Mouse (Mus musculus) gastrocnemius, postnatal 4 days (tissue): Measurements from ENCODE around the gene Rbpms2. TPM values are rescaled to one million over a fixed set of nuclear protein-coding genes. Genes with fewer than 3 reads are reported as not detected.

Source experiments
- DNase-seq, 2 experiments: peaks; one replicate each; pipeline ENCODE4 v3.0.0; 2021 to 2022; ENCODE audit warnings: low spot score in 2 of 2, mixed read lengths in 2 of 2
- long read RNA-seq, 2 experiments: library from polyadenylated mRNA; stranded (forward); transcript quantifications; one replicate each; pipeline ENCODE4 v2.0.0; 2021
- total RNA-seq, 2 experiments: library from RNA; stranded (reverse); gene quantifications; 2 replicates each; pipeline ENCODE4 v1.2.3; 2021

The Rbpms2 gene
- total RNA-seq, result 1 to 10 TPM; 5.1 to 5.6 TPM
- long read RNA-seq, experiment 1, transcript Rbpms2-201 (8 exons, 1,987 nt), result major isoform, 6 of 9 reads
- long read RNA-seq, experiment 1, partial matches to known transcripts, result 0 of 9 reads
- long read RNA-seq, experiment 1, other reads (novel, unspliced or antisense), result 3 of 9 reads
- long read RNA-seq, experiment 2, partial matches to known transcripts, result 0 of 6 reads
- long read RNA-seq, experiment 2, other reads (novel, unspliced or antisense), result 2 of 6 reads

DNA sequence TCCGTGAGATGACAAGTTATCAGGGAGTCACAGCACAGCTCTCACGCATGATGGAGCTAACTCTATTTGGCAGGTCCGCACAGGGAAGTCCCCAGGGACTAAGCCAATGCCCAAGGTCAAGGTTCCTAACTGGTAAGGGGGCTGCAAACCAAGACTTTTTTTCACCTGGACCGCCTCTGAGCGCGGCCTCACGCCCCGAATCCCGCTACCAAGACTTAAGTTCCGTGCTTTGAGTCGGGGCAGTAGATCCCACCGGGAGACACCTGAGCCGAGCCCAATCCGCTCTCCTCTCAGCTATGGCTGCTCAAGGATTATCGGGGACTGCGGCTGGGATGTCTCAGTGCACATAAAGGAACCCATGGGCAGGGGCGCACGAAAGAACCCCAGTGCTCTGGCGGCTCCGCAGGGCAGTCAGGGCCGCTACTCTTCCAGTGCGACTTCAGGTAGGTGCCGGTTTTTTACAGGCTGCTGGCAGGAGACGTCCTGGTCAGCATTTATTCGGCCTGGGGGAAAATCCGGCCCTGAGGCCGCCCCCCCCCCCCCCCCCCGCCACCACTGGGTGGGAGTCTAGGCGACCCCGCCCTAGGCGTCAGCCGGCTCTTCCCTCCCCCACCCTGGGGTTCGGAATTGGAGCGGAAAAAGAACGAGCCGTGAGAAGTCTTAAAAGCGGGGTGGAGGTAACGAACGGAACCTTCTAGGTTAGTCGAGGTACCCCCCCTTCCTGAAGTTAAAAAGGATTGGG lies at the start of gene Rbpms2:
Gene Rbpms2, plus strand, starts transcription at position 624 of the 742 bp plus-strand sequence.
- peak in 1 of 2 experiments; percentile 22 for DNase-seq

- DNase-seq, result peak; percentile 91 to 92
Measured at GRCm38 (mm10) chr9:65579781-65580371, 49.6 kb upstream of the Rbpms2 start, which contains the start of gene Plekho2. Plekho2 (minus strand) TSS chr9:65580040.

DNA sequence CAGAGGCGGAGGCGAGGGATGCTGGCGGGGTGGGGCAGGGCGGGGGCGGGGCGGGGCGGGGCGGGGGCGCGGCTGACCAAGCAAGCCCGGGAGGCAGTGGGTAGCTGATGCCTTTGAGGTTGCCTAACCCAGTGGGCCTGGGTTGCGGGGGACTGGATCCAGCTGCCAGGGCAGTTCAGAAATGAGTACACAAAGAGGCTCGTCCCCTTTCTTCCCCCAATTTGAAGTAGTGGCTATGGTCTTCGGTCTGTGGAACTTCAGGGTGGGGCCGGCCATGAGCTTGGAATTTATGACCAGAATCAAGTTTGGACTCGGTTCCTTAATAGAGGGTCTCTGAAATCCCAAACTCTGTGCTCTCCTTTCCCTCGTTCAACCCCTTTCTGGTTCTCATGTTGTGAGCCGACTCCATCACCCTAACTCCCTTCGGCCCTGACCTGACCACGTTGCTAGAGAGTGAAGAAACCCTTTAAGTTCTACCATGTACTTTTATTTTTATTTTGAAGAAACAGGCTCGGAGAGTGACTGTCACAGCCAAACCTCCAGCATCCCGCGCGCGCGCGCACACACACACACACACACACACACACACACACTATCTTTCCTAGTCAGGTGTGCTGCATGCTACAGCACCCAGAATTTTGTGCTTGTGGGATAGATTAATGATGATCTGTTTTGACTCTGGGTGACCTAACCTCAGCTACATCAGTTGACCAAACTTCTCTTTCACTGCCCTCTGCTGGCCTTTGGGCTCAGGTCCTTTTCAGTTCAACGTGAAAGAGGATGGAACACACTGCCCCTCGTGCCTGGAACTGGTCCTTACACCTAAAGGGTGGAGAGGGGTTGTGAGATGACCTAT lies 48.8 kb upstream of the Rbpms2 start:
- peak; percentile 59 to 89 for DNase-seq

DNA sequence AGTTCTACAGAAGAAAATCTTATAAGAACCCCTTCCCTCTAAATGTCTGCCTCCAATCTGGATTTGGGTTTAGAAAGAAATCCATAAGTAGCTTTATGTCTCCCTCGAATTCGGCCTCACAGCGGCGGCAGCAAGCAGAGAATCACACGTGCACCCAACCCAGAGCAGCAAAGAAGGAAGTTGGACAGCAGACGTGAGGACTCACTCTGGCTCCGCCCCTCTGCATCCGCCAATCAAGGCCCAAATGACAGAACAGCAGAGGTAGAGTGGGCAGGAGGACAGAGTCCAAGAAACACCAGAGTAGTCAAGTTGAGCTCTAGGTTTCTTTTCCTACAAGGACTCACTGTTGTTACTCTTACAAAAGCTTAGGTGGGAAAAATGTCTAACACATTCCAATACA lies 46.4 kb upstream of the Rbpms2 start:
- no peak for DNase-seq

GRCm38 (mm10) chr9:65586406-65587269 lies 42.8 kb upstream of the Rbpms2 start, which contains the start of gene Pif1:
Pif1 (plus strand) TSS chr9:65587160.
- peak; percentile 55 to 81 for DNase-seq

DNA sequence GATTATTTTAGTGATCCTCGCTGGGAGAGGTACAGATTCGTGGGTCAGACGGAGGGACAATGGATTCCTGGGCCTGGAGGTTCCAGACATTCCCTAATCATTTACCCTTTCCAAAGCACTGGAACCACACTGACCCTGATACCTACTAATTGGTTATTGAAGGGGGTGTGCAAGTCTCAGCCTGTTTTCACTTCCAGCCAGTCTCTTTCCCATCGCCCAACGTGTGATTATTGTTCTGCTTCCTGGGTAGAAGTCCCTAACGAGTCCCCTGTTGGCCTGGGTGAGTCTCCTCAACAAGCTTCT lies 42.2 kb upstream of the Rbpms2 start:
- DNase-seq, result no peak

DNA sequence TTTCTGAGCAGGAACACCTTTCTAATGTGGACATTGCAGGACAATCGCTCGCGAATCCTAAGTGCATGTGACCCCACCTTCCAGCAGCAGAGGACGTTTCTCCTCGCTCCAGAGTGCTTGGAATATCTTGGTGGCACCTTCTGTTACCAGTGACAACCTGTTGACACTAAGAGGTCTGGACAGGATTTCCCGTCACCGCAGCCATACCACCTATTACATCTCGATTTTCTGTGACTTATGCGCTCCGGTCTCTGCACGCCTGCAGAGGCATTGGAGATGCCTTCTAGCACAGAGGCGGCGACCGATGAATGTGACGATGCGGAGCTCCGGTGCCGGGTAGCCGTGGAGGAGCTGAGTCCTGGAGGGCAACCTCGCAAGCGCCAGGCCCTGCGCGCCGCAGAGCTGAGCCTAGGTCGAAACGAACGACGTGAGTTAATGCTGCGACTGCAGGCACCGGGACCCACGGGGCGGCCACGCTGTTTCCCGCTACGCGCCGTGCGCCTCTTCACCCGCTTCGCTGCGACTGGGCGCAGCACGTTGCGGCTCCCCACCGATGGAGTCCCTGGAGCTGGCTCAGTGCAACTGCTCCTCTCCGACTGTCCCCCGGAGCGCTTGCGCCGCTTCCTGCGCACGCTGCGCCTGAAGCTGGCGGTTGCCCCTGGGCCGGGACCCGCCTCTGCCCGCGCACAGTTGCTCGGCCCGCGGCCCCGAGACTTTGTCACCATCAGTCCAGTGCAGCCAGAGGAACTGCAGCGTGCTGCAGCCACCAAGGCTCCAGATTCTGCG lies 41.7 kb upstream of the Rbpms2 start:
- peak; percentile 31 to 43 for DNase-seq

GRCm38 (mm10) chr9:65589091-65589490 lies 40.4 kb upstream of the Rbpms2 start:
- no peak for DNase-seq

GRCm38 (mm10) chr9:65592721-65593120 lies 36.7 kb upstream of the Rbpms2 start:
- no peak for DNase-seq

GRCm38 (mm10) chr9:65593596-65593995 lies 35.9 kb upstream of the Rbpms2 start:
- DNase-seq, result no peak

- DNase-seq, result peak in 1 of 2 experiments; percentile 37
Measured at GRCm38 (mm10) chr9:65598765-65599249, 30.6 kb upstream of the Rbpms2 start.

GRCm38 (mm10) chr9:65600951-65601350 lies 28.5 kb upstream of the Rbpms2 start:
- no peak for DNase-seq

- no peak for DNase-seq
Measured at GRCm38 (mm10) chr9:65603401-65604102, 25.9 kb upstream of the Rbpms2 start.

DNA sequence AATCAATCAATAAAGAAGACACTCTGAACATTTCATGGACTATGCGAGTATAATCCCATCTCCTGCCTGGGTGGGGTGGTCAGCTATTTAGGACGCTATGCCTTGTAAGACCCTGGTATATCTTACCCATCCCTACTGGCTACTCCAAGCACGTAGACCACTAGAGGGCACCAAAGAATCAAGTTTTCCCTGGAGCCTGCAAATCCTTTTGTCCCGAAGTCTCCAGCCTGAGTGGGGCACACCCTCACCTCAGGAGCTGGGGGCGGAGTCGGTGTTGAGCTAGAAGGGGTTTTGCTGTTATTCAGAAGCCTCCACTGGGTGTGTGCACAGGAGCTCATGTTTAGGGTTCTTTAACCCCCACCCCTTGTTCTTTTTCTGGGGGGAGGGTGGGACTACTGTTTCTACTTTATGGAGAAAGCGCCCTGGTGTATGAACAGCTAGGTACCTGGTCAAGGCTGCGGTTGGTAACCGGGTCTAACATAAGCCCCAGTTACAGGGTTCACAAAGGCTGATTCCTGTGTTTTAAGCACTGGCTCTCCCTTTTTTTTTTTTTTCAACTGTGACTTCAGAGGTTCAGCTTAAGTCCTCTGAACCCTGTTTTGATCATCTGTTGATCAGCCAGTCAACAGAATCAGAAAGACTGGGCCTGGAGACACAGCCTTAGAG lies 23.8 kb upstream of the Rbpms2 start:
- peak in 1 of 2 experiments; percentile 57 for DNase-seq

DNA sequence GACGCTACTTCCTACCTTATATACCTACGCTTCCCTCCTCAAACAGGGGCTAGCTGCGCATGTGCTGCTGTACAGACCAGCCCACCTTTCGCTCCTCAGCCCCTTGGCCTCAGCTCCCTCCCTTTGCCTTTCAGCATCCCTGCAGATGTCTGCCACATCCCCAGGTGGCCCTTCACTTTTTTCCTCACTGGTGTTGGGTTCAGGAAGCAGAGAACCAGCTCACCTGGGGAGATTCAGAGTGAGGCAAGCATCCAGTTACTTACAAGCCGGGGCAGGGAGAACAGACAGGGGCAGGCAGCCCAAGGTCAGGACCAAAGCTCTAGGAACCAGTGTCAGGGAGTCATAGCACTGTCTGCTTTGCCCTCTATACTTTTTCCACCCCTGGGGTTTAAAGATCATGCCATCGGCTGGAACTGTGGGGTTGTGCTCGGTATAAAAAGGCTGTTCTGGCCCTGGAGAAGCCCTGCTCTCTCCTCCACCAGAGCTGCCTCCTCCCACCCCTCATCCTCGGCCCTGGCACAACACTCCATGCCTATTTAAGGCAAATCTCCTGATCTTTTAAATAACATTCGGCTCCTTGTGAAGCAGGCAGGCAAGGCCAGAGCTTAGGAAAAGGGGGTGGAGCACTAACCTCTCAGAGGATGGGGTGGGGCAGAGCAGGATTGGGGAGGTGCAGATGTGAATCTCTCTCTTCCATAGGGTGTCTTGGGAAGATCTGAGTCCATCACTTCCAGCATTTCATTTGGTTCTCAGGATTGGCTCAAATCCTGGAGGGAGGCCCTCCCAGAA lies 22.9 kb upstream of the Rbpms2 start:
- DNase-seq, result no peak

DNA sequence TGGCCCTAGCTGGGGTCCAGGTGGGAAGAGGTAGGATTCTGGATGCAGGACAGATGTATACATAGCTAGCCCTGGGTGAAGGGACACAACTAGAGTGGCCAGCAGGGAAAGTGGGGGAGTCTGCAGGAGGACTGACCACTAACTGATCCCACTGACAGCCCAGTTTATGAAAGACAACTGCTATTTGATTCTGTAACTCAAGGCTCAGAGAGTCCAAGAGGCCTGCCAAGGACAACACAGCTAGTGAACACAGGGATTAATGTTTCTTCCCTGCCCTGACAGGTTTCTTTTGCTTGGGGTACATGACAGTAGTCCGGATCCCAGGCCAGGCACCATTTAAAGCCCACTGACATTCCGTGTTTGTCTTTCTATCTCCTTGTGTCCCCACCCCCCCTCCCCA lies 22.3 kb upstream of the Rbpms2 start:
- no peak for DNase-seq

DNA sequence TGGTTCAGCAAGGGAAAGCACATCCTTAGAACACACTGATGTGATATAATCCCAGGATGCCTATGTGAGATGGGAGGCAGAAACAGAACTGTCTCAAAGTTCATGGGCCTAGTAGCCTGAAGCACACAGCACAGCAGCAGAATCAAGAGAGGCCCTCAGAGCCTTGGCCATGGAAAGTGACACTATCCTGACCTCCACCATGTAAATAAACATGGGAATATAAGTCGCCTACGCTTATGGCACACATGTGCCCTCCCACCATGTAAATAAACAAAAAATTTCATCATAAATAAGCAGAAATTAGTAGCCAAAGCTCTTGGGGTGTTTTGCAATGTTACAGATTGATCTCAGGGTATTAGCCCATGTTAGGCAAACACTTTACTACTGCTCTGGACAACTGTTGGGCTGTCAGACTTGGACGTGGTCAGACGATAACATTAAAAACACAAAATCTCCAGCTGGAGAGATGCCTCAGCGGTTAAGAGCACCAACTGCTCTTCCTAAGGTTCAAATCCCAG lies 17.4 kb upstream of the Rbpms2 start:
- no peak for DNase-seq
